Mouse (Mus musculus) E14TG2a.4 (cell line): ENCODE measurements at regions not wholly inside any gene's neighbourhood (a gene's known extent, or its start where the extent isn't known, plus 50 kb on each side); places are given as distances from the start of the nearest gene placed in this dataset.

Experiments
- CTCF ChIP-seq: conservative IDR thresholded peaks from 2 replicates; pipeline ENCODE4 v1.5.1; 2014; ENCODE audit warnings: low read length
- NANOG ChIP-seq: IDR thresholded peaks from 2 replicates; pipeline ENCODE4 v1.6.1; 2014; ENCODE audit warnings: borderline replicate concordance, low read length, mixed read lengths
- POU5F1 ChIP-seq: IDR thresholded peaks from 2 replicates; pipeline ENCODE4 v1.6.1; 2014; ENCODE audit warnings: low read length, borderline replicate concordance

DNA sequence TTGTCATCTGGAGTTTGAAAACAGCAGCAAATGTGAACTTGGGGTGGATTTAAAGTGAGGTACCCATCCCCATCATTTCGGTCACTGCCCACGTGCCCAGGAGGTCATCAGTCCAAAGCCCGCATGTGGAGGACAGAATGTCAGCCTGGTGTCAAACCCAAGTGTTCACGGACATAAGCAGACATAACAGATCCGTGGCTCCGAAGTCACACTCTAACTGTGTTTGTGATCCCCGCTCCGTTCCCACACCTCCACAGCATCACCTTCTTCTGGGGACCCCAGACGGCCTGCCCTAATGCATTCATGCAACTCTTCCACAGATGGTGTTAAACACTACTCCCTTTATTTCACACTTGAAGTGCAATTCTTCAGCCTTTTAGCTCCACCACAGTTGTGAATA lies 462.8 kb upstream of the Cdh4 start:
- TF ChIP-seq CTCF, result no peak
- TF ChIP-seq POU5F1, result no peak
- no peak for TF ChIP-seq NANOG
